Mouse (Mus musculus) E14TG2a.4 (cell line): ENCODE measurements at regions not wholly inside any gene's neighbourhood (a gene's known extent, or its start where the extent isn't known, plus 50 kb on each side); places are given as distances from the start of the nearest gene placed in this dataset.

Experiments
- CTCF ChIP-seq: conservative IDR thresholded peaks from 2 replicates; pipeline ENCODE4 v1.5.1; 2014; ENCODE audit warnings: low read length
- NANOG ChIP-seq: IDR thresholded peaks from 2 replicates; pipeline ENCODE4 v1.6.1; 2014; ENCODE audit warnings: borderline replicate concordance, low read length, mixed read lengths

DNA sequence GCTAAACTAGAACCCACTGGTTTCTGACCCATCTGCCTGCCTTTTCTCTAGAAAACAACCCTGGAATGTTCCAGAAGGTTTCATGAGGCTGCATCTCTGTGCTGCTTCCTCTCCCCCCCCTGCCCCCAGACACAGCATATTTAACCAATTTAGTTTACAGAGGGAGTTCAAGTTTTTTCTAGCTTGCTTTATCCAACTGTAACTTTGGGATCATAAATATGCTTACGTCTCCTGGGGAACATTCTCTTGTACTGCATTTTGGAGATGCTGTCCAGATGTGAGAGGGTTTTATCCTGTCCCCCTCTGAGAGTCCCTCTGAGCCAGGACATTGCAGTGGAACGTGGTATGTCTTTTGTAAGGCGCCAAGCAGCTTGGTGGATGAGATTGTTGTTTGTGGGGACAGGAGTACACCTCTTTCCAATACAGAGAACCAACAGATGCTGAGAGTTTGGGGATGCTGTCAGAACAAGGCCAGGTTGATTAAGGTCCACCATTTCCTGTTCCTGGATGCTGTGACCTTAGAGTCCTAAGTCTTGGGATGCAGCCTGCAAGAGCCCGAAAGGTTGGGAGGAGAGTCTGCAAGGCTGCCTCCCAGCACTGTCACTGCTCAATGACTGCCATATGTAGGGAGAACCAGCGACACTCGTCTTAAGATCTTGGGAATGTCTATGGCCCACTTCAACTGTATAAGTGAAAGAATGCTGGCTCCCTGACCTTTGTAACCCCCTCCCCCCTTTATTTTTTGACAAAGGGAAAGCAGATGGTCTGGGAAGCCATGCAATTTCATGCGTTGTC is 51.4 kb upstream of the Tut7 start:
- TF ChIP-seq CTCF, result no peak
- TF ChIP-seq NANOG, result no peak
